Mouse (Mus musculus): ENCODE data around the gene Fdx1l.
"Not testable (repeated sequence)": the region's sequence is repeated elsewhere in the genome, so short reads cannot be mapped to it uniquely, and the experiment has no call there.

Fdx1l gene

DNA sequence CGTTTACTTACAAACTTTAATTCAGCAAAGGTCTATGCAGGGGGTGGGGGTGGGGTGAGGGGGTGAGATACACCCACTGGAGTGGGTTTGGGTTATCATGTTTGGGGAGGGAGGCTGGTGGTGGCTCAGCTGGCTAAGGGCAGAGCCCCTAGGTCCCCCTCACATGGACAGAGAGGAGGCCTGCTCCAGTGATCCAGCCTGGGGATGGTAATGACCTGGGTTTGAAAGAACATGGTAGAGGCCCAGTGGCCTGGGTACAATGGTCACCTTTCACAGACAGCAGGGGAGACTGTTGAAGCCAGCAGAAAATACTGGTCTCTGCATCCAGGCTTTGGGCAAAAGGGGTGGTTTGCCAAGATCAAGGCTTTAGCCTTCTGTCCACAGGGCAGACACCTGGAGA, 759 bp upstream of the Fdx1l start:
- in situ Hi-C loops (cut with MboI, MseI) = no loop called here

DNA sequence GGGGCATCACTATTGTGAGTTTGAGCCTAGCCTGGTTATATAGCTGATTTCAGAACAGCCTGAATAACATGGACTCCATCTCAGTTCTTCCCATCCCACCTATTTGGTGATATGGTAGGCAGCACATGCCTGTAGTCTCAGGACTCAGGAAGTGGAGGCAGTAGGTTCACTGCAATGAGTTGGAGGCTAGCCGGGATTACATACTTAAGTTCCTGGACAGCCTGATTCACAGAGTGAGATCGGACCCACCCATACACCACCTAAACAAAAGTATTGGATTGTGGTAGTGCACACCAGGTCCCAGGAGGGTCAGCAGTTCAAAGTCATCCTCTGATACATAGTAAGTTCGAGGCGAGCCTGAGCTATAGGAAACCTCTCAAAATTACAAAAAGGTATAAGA, 773 bp downstream of the Fdx1l start:
- in situ Hi-C loops (cut with MboI, MseI) = no loop called here

DNA sequence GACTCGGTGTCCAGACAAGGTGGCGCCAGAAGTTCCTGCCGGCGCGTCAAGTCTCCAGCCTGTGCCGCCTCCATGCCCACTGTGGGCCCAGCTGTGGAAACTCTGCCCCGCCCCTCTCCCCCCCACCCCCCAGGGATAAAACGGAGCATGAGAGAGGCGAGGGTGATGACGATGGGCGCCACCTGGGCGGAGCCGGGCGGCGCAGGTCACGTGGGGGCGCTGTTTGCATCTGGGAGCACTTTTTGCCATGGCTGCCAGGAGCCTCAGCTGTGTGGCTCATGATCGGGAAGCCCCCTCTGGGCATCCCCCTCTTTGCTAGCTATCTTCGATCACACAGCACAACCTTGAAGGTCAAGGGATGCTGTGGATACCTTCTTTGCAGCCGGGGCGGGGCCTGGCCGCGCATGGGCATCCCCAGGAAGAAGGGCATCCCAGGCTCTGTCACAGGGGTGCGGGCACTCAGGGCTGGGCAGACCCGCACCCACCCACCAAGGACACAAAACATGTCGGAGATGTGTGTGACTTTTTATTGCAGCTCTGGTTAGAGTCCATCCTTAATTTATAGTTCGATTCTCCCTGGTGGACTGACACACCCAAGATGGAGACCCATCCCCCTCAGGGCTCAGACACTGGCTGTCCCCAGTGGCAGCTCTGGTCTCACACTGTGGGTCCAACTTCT, 6.3 kb downstream of the Fdx1l start, which contains the start of gene Zglp1:
Gene Zglp1 (minus strand): TSS at position 88 of the 679 bp plus-strand sequence.
- in situ Hi-C loops (cut with MboI, MseI) = no loop called here

DNA sequence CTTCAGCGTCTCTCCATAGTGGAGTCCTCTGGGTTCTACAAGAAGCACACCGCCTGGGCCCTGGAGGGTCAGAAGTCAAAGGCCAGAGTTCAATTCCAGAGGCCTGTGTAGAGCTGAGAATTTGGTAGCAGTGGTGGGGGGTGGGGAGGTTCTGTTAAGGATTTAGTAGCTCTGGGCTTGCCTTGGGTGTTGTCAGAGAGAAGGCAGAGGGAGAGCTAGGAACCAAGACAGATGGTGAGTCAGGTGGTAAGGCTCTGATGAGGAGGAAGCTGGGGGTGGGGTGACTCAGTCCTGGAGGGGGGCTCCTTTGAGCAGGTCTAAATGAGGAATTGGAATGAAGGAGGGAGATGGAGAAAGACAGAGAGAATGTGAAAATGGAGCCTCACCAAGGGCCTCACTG, 10.5 kb downstream of the Fdx1l start:
- in situ Hi-C loops (cut with MboI, MseI) = no loop called here

DNA sequence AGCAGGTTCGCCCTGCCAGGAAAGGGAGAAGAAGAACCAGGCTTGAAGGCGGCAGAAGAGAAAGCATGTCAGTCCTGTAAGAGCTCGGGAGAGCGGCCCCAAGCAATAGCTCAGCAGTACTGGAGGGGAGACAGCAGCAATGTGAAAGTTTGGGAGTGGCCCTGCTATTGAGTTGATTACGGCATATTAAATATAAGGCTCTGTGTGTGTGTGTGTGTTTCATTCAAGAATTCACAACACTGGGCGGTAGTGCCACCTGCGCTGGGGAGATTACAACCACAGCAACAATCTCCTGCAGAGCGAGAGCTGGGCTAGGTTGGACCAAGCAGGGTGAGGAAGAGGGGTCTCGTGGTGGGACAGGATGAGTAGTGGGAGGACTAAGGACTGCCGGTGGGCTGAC, 21.8 kb downstream of the Fdx1l start:
- in situ Hi-C loops (cut with MboI, MseI) = no loop called here

DNA sequence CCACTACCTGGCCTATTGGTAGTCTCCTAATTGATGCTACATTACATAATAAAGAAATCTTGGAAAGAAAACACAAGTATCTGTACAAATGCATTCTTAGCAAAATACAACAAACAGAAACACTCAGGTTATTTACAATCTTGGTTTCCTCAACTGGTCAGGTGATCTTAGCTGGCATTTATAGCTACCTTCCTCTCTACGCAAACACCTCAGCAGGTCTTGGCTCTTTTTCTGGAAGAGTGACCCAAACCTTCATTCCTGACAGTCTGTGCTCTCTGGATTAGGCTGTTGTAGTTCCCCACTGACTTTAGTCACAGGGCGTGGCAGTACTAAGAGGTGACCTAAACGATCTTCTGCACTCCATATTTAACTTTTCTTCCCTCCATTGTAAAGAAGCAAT, 28.2 kb downstream of the Fdx1l start:
- in situ Hi-C loops (cut with MboI, MseI) = no loop called here

DNA sequence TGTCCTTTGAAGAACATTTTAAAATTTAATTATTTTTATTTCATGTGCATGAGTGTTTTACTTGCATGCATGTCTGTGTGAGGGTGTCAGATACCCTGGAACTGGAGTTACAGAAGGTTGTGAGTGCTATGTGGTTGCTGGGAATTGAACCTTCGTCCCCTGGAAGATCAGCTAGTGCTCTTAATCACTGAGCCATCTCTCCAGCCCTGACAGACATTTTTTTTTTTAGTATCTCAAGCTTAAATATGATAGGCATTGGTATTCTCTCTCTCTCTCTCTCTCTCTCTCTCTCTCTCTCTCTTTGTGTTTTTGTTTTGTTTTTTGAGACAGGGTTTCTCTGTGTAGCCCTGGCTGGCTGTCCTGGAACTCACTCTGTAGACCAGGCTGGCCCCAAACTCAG, 28.6 kb downstream of the Fdx1l start:
- in situ Hi-C loops (cut with MboI, MseI) = not testable (repeated sequence)

DNA sequence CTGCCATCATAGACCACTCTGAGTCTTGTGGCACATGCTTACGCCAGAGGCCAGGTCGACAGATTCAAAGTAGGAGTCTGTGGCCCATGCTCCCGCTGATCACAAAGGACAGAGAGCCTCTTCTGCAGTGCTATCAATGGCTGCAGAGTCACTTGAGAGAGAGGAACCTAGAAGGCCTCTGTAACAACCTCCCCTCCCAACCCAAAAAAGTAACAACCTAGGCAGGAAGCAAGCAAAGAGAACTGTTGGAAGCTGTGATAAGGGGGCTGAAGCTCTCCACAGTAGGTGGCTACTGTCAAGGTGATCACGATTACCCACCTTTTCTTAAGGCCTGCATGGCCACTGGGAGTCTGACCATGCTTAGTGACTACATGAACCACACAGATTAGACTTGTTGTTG, 29.9 kb downstream of the Fdx1l start:
- in situ Hi-C loops (cut with MboI, MseI) = no loop called here

DNA sequence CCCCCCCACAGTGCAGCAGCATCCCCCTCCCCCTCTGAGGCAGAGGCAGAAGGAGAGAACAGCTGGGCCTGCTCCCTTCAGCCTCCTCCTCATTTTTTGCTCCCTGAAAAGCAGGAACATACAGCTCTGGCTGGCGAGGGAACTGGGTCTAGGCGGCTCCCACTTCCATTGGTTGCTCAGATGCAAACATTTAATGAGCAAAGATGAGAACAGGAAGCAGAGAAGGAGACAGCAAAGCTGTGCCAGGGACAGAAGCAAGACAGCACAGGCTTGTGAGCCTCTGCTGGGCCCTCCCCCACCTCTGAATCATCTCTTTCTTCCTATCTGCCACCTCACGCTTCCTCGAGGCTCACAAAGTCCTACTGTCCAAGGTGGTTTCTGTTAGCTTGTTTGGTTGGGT, 32.1 kb downstream of the Fdx1l start:
- in situ Hi-C loops (cut with MboI, MseI) = no loop called here

DNA sequence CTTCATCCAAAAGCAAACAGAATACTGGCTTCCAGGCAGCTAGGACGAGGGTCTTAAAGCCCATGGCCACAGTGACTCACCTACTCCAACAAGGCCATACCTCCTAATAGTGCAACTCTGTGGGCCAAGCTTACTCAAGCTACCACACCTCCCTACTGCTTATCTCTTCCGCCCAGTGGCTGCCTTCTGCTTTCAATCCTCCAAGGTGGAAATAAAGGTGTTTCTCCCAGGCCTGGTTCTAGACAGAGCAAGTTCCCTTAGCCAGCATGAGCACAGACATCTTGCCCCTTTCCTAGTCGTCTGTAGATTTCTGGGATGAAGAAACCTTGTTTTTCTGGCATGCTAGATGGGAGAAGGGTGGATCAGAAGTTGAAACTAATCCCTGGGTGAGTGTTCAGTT, 33.6 kb downstream of the Fdx1l start:
- in situ Hi-C loops (cut with MboI, MseI) = no loop called here

DNA sequence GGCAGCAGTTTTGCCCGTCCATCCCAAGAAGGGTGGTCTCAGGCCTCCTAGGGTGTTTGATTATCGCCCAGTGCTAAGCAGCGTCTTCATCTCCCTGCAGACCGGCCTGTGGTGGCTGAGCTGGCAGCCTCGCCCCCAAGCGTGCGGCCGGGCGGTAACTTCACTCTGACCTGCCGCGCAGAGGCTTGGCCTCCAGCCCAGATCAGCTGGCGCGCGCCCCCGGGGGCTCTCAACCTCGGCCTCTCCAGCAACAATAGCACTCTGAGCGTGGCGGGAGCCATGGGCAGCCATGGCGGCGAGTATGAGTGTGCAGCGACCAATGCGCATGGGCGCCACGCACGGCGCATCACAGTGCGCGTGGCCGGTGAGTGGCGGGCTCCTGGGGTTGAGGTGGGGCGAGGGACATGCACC, 35.9 kb downstream of the Fdx1l start:
- in situ Hi-C loops (cut with MboI, MseI) = no loop called here

DNA sequence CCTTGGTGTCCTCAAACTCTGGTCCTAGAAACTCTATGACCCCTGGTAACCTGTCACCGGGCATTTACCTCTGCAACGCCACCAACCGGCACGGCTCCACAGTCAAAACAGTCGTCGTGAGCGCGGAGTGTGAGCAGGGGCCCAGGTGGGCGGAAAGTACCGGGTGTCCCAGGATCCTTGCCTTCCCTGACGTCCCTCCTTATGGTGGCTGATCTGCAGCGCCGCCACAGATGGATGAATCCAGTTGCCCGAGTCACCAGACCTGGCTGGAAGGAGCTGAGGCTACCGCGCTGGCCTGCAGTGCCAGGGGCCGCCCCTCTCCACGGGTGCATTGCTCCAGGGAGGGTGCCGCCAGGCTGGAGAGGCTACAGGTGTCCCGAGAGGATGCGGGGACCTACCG, 36.7 kb downstream of the Fdx1l start:
- in situ Hi-C loops (cut with MboI, MseI) = no loop called here

DNA sequence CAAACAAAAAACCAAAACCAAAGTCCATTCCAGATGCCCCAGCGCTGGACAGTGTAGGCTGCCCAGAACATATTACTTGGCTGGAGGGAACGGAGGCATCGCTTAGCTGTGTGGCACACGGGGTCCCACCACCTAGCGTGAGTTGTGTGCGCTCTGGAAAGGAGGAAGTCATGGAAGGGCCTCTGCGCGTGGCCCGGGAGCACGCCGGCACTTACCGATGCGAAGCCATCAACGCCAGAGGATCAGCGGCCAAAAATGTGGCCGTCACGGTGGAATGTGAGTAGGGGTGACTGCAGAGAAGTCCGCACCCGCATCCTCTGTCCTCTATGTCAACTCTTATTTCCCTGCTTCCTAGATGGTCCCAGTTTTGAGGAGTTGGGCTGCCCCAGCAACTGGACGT, 37.3 kb downstream of the Fdx1l start:
- in situ Hi-C loops (cut with MboI, MseI) = no loop called here

DNA sequence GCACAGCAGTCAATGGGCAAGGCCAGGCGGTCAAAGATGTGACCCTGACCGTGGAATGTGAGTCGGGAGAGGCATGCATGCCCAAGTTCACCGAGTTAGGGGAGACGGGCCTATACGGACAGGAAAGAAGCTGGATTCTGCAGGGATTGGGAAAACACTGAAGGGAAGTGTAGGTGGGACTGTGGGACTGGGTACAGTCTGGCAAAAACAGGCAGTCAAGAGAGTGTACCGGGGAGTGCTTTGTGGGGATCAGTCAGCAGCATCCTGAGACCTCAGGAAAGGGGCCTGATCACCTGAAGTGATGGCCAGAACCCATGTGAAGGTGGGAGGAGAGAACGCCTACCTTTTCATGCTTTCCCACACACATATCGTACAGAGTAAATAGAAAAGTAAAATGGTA, 37.8 kb downstream of the Fdx1l start:
- in situ Hi-C loops (cut with MboI, MseI) = no loop called here

DNA sequence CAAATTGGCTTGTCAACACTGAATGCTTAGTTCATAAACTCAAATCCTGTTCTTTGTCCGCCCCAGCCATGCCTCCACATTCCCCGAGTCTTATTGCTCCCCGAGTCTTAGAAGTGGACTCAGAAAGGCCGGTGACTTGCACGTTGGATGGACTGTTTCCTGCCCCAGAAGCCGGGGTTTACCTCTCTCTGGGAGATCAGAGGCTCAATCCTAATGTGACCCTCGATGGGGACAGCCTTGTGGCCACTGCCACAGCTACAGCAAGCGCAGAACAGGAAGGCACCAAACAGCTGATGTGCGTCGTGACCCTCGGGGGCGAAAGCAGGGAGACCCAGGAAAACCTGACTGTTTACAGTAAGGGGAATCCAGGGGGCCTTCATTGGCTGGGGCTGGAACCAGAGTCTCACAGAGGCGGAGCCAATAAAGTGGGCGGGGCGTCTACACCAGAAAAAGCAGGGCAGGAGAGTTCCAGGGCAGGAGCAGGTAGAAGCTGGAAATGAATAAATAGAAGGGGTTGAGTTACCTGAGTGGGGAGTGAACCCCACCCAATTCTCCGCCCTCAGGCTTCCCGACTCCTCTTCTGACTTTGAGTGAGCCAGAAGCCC, 38.8 kb downstream of the Fdx1l start:
- in situ Hi-C loops (cut with MboI, MseI) = no loop called here

DNA sequence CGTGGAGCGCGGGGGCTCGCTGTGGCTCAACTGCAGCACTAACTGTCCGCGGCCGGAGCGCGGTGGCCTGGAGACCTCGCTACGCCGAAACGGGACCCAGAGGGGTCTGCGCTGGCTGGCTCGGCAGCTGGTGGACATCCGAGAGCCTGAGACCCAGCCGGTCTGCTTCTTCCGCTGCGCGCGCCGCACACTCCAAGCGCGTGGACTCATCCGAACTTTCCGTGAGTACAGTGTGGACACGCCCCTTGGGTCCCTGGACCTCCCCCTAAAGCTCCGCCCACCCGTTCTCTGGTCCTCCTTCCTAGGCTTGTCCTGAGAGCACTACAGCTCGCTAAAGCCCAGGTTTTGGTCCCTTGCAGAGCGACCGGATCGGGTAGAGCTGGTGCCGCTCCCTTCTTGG, 40.3 kb downstream of the Fdx1l start:
- in situ Hi-C loops (cut with MboI, MseI) = no loop called here

DNA sequence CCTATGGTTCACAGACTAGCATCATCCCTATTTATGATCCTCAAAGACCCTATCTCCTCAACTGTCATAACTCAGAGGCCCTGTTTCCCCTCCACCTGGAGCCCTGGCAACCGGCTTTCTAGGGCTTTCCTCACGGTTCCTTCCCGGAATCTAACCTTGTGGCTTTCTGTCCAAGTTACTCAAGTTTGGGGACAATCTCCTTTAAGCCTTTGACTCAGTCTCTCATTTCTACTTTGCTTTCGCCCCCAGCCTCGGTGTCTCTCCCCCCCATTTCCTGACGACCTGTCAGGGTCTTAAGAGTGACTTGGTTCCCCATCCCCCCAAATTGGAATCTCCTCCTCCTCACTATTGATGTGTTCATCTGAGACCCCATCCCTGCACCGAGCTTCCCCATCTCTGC, 40.9 kb downstream of the Fdx1l start:
- in situ Hi-C loops (cut with MboI, MseI) = no loop called here

DNA sequence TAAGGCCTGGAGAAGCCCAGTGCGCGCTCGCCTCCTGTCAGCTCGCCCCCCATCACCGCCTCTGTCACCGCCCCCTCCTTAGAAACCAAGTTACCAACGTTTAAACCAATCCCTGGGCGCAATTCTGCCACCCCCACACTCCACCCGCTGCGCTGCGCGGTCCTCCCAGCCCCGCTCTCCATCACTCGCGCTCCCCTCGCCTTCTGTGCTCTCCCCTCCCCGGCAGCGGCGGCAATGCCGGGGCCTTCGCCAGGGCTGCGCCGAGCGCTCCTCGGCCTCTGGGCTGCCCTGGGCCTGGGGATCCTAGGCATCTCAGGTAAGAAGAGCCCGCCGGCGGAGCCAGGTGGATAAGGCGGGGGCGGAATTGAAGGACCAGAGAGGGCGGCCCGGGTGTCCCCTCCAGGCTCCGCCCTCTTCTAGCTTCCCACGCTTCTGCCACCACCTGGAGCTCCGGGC, 41.5 kb downstream of the Fdx1l start, which contains the start of gene Icam5:
Gene Icam5 (plus strand): TSS at position 178 of the 456 bp plus-strand sequence.
- in situ Hi-C loops (cut with MboI, MseI) = no loop called here

DNA sequence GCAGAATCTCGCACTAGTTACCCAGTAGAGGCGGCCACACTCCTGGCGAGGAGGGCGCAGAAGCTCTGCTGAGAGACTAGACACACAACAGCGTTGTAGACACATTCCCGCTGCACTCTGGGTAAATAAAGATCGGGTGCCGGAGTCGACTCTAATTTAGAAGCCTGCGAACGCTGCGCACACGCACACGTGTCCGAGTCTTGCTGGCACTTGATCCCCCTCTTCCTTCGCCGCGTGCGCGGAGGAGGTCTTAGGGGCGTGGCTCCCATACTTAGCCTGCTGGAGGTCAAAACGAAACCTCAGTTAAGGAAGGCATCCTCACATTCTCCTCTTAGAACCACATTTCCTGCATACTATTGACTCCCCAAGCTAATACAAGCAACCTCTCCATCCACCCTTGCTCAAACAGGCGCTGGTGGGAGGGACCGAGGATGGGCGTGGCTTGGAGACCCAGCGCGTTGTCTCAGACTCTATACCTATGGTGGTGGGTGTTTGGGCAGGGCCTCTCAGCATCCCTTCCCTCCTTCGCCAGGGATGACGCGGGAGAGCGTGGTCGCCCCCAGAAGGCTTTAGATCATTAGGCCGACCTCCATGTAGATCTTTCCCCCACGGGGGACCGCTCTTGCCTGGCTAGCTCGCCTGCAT, 42.0 kb downstream of the Fdx1l start:
- in situ Hi-C loops (cut with MboI, MseI) = no loop called here

DNA sequence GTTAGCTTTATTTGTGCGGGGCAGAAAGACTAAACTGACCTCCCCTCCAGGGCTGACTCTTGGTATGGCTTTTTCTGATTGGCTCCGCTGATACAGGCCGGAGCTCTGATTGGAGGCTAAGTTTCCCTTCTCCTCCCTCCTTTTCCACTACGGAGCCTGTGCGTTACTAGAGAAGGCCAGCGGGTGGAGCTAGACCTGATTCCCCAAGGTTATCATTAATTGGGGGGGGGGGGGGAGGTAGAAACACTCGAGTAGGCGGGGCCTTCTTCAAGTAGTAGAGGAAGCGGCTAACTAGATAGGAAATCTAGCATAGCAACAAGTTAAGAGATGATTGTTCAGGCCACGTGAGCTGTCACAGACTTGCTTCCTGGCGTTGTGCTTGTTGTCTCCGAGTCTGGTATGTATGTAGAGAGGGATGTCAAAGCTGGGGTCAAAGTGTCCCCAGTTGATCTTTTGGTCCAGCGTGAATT, 42.6 kb downstream of the Fdx1l start:
- in situ Hi-C loops (cut with MboI, MseI) = no loop called here

DNA sequence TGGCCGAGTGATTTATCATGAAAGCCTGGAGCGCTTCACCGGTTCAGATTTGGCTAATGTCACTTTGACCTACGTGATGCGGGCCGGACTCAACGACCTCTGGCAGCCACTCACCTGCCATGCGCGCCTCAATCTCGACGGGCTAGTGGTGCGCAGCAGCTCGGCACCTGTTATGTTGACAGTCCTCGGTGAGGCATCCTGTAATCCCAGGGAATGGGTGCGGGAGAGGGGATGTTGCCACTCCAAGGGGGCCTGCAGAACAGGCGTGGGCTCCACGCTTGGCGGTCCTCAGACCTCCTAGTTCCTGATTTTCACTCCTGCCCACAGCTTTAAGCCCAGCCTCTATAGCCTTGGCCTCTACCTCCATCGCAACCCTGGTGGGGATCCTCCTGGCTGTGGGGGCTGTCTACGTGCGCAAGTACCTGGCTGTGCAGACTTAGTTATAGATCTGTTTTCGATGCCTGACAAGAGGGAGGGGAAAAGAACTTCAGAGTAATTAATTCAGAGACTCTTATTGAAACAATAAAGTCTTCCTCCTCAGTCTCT, 43.3 kb downstream of the Fdx1l start:
- in situ Hi-C loops (cut with MboI, MseI) = no loop called here

DNA sequence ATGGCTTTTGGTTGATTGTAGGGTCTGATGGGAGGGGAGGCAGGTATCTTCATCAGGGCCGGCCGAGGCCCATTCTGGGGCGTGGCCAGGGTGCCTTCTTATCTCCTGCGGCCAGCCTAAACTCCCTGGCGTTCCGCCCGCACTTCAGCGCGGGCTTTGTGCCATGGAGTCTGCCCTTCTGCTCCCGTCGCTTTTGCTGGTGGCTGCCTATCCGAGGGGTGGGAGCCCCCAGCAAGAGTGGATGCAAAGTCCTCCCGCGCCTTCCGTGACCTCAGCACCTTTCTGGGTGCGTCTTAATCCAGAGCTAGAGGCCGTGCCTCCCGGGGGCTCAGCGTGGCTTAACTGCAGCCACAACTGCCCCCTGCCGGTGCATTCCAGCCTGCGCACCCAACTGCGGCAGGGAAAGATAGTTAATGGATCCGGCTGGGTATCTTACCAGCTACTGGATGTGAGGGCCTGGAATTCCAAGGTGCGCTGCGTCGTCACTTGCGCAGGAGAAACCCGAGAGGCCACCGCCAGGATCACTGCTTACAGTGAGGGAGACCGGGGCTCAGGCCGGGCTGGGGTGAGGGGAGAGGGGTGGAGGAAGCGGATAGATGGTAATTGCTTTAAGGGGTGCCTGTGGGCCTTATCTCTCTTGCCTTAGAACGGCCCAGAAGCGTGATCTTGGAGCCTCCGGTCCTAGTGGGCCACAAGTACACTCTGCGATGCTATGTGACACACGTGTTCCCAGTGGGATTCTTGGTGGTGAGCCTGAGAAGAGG, 43.9 kb downstream of the Fdx1l start, which contains the start of gene Icam4:
Gene Icam4 (plus strand): TSS at position 83 of the 764 bp plus-strand sequence.
- in situ Hi-C loops (cut with MboI, MseI) = no loop called here
